Mouse (Mus musculus): Measurements from ENCODE around the gene Ttc9.

Gene Ttc9

GRCm38 (mm10) chr12:81686406-81687117 is 55.5 kb downstream of the Ttc9 start:
- TF ChIP-seq GATA4 (IDR thresholded peaks at IDR 0.05; ENCODE audit: insufficient replicate concordance, low read length) = no peak

DNA sequence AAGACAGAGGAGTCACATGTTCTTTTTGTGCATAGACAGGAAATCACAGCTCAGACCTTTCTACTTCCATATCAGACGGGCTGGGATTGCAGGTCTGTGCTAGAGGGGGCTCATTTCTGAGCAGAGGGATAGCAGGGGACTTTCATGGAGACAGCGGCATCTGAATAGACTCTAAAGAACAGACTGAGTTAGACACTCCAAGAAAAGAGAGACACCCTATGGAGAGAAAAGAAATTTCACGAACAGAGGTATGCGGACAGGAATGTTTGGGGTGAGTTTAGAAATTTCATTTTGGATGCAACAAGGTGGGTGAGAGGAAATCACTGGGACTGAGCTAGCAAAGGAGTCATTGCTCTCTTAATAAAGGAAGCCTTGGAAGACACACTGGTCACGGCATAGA is 56.8 kb downstream of the Ttc9 start:
- no peak for TF ChIP-seq GATA4 (IDR thresholded peaks at IDR 0.05; ENCODE audit: insufficient replicate concordance, low read length)

DNA sequence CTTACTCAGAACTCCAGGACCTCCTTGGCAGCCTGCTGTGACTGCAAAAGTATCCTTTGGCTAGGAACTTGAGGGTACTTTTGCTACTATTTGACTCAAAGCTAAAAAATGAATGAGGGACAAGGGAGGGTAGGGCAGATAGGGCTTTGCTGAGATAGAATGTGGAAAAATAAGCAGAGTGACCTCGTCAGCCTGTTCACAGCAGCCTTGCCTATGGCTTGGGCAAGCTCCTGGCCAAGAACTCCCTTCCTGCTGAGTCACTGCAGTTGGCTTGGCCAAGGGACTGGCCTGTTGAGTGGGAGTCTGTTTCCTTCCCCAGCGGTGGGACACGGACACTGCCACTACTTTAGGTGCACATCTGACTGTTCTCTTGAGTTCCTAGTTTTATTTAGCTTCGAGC is 57.5 kb downstream of the Ttc9 start:
- no peak for TF ChIP-seq GATA4 (IDR thresholded peaks at IDR 0.05; ENCODE audit: insufficient replicate concordance, low read length)

DNA sequence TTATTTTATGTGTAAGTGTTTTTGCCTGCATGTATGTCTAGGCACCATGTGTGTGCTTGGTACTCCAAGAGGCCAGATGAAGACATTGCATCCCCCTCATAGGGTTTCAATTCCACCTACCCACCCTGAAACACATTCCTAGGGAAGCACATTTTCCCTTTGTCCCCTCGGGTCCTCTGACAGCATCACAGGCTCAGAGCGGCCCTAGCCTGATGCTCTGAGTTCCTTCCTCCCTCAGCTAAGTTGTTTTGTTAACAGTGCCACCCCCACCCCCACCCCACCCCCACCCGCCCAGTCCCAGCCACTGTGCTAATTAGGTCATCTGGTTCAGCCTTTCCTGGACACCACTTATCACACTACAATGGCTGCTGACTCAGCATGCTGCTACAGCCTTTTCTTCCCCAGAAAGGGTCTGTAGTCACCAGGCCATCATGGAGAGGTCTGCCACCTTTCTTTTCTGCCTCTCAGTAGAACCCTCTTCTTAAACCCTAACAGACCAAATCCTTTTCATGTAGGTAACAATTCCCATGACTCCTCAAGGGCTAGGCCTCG is 58.5 kb downstream of the Ttc9 start:
- no peak for TF ChIP-seq GATA4 (IDR thresholded peaks at IDR 0.05; ENCODE audit: insufficient replicate concordance, low read length)

GRCm38 (mm10) chr12:81690111-81690510 is 59.1 kb downstream of the Ttc9 start:
- TF ChIP-seq GATA4 (IDR thresholded peaks at IDR 0.05; ENCODE audit: insufficient replicate concordance, low read length) = no peak

DNA sequence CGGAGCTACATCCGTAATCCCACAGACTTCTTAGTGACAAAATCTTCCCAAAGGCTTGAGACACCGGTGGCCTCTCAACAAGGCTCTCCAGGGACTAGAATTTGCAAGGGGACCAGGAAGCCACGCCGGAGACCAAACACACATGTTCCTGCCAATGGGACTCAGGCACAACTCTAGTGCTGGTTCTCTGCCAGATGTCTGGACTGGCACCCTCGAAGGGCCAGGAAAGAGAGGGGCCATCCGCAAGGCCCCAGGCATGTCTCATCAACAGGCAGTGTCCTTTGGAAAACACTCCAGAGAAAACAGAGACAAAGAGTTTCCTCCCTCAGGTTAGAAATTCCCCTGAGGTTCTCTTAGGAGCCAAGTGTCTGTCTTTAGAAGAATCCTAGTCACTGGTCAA is 59.7 kb downstream of the Ttc9 start:
- no peak for TF ChIP-seq GATA4 (IDR thresholded peaks at IDR 0.05; ENCODE audit: insufficient replicate concordance, low read length)

- no peak for TF ChIP-seq GATA4 (IDR thresholded peaks at IDR 0.05; ENCODE audit: insufficient replicate concordance, low read length)
Measured at GRCm38 (mm10) chr12:81691177-81691730, 60.2 kb downstream of the Ttc9 start.

GRCm38 (mm10) chr12:81698011-81698410 is 67.0 kb downstream of the Ttc9 start:
- no peak for TF ChIP-seq GATA4 (IDR thresholded peaks at IDR 0.05; ENCODE audit: insufficient replicate concordance, low read length)

GRCm38 (mm10) chr12:81702903-81703302 is 71.9 kb downstream of the Ttc9 start:
- no peak for TF ChIP-seq GATA4 (IDR thresholded peaks at IDR 0.05; ENCODE audit: insufficient replicate concordance, low read length)

DNA sequence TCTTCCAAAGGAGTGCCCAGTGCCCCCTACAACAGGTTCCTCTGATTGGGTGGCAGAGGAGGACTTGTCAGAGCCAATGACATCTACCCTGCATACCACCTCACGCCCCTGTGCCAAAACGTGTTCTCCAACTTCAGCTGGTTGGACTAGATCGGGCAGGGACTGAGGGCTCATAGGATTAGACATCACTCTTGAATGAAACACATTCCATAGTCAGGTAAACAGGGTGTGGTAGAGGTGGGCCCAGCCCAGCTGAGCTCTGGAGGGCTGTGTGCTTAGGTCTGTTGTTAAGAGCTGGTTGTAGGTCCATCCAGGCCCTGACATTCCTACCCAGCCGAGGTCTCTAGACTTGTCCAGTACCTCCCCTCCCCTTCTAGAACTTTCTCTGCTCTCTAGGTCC is 81.6 kb downstream of the Ttc9 start:
- TF ChIP-seq GATA4 (IDR thresholded peaks at IDR 0.05; ENCODE audit: insufficient replicate concordance, low read length) = no peak

All from liver, adult (tissue).